Mouse (Mus musculus): ENCODE measurements around the gene Rnft1.
"Not testable (repeated sequence)": the region's sequence is repeated elsewhere in the genome, so short reads cannot be mapped to it uniquely, and the experiment has no call there.

Gene Rnft1

DNA sequence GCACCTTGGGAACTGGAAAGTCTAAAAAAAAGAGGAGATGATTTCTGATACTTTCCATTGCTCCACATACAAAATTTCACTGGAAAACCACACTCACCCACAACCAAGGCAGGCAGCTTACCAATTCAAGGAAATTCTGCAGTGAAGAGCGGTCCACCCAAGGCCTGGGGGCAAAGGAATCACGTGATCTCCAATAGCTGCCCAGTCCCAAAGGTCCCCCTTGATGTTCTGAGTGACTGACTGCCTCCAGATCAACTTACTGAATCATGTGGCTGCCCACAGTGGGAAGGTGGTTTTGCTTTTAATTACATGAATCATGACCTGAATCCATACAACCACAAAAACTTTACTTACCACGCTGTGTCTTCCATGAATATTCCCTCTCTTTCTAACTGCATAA is 32.8 kb downstream of the Rnft1 start:
- no peak for DNase-seq (ENCODE audit: low read depth, low spot score)

DNA sequence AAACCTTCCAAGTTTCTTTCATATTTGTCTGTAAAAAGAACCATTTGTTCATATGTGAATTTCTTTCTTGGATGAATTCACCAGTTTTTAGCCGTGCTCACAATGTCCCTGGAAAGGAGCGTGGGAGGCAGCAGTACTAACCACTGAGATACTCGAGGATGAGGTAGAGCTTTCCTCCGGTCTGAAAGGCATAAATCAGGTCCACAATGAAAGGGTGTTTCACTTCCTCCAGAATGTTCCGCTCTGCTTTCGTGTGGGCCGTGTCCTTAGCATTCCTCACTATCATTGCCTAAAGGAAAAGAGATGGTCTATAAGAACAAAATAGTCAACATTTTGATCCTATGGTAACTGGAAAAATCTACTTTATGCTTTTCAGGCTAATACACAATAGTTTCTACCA is 35.3 kb downstream of the Rnft1 start:
- no peak for DNase-seq (ENCODE audit: low read depth, low spot score)

DNA sequence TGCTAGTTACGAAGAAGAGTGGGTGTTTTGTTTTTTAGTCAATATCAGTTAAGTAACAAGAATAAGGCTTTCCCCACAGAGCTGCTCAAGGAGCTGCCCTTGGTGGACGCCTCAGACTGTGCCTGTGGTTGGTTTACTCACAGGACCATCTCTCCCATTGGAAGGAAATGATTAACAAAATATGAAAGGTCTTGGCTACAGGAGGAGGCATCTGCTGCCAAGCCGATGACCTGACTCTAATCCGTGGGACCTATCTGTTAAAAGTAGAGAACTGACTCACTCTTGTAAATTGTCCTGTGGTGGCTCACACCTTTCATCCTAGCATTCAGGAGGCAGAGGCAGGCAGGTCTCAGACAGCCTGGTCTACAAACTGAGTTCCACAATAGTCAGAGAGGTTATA is 43.1 kb downstream of the Rnft1 start:
- DNase-seq (ENCODE audit: low read depth, low spot score): no peak

DNA sequence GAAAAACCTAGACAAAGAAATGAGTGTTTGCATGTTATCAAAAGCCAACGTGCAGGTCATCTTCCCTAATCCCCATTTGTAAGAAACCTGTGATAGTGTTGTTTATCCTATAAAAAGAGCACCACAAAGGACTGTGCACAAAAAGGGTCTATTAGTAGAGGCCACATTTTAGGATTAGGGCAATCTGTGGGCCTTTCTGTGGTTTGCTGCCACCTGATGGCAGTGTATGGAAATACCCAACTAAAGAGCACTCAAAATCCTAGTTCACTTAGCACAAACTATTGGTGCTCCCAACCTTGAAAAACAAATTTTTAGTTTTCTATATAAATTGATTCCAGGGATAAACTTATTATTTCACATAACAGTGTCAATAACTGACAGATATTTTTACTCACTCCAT is 48.4 kb downstream of the Rnft1 start:
- no peak for DNase-seq (ENCODE audit: low read depth, low spot score)

DNA sequence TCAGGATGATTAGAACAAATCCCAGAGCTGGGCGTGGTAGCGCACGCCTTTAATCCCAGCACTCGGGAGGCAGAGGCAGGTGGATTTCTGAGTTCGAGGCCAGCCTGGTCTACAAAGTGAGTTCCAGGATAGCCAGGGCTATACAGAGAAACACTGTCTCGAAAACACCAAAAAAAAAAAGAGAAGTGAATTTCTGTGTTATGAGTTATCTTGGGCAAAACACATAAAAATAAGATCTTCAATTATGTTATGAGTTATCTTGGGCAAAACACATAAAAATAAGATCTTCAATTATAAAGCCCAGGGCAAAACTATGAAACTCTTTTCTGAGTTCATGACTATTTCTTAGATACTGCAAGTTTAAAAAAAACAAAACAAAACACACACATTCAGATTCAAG is 48.8 kb downstream of the Rnft1 start:
- DNase-seq (ENCODE audit: low read depth, low spot score): not testable (repeated sequence)

DNA sequence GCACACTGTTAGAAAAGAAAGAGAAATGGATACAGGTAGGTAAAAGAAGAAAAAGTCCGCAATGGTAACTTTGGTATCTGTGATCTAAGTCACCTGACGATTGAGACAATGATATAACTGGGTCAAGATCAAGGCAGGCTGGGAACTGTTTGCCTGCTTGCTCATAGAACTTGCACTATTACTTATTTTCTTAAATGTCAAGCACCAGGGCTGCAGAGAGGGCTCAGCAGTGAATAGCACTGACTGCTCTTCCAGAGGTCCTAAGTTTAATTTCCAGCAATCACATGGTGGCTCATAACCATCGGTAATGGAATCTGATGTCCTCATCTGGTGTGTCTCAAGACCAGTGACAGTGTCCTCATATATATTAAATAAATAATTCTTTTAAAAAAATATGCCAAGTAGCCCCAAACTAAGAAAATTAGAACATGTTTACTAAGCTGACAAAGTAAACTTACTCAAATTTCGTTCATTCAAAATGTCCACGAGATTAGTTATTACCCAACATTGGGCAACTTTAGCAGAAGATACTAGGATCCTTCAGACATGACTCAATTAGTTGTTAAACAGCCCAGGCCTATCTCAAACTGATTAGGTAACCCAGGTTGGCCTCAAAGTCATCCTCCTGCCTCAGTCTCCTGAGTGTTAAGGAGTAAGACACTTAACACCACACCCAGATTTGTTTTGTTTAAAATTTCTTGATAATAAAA is 49.9 kb downstream of the Rnft1 start:
- no peak for DNase-seq (ENCODE audit: low read depth, low spot score)

DNA sequence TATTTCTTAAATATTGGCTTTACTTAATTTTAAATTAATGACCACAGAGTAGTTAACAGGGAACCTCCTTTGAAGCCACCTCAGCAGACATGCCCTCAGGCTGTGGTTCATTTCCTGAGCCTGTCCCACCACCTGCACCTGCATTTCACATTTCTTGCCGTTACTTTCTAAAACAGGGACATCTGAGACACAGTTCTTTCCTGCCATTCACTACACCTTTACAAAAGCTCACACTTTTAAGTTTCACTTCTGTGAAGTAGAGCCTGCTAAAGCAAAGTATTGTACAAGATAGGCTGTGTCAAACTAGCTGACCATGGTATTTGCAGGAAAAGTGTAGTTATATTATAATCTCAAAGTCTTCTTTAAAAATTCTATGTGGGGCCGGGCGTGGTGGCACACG is 54.3 kb downstream of the Rnft1 start:
- no peak for DNase-seq (ENCODE audit: low read depth, low spot score)

DNA sequence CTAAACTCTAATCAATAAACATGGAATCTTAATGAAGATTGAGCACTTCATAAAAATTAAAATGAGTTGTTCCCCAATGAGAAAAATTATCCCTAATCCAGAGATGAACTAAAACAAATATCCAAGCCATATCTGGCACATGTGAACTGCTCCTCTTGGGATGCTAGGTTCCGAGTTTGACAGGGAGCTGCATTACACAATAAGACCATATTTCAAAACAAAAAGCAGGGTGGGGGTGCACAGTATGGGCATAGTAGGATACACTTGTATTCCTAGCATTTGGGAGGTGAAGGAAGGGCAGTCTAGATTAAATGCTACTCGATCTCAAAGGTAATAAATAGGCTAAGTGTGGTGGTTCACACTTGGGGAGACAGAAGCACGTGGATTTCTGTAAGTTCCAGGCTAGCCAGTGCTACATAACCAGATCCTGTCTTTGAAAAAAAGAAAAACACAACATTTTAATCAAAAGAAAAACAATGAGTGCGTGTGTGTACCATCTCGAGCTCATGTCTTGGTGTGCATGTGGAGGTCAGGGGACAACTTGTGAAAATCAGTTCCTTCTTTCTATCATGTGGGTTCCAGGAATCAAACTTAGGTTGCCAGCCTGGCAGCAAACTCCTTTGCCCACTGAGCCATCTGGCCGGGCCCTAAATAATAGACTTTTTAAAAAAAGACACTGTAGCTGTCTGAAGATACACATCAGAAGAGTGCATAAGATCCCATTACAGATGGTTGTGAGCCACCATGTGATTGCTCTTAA is 55.4 kb downstream of the Rnft1 start:
- DNase-seq (ENCODE audit: low read depth, low spot score): no peak

DNA sequence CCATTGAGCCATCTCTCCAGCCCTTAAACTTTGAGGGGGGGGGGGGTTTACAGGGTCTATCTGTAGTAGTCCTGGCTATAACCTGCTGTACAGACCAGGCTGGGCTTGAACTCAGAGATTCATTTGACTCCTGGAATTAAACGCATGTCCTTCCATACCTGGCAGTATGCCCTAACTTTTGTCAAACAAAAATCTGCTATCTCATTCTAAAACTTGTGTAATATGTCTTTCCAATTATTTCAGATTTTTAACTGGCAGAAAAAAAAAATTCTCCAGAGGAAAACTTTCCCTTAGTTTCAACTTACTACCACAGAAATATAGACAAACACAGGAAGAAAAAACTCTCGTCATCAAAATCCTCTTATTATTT is 56.0 kb downstream of the Rnft1 start:
- no peak for DNase-seq (ENCODE audit: low read depth, low spot score)

DNA sequence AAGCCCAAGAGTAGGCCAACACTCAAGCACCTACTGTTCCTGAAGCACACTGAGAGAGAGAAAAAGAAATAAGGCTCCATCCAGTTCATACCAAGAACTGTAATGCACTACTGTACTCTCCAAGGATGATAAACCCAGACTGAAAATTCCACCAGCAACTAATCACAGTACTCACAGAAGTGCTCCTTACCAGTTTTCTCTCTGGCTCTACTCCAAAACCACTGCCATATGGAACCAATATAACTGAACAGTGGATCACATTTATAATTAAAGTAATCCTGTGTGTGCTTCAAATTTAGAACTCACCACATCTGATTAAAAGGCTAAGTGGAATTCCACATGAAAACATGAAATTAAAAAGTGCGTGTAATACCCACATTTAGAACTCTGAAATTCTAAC is 58.4 kb downstream of the Rnft1 start:
- DNase-seq (ENCODE audit: low read depth, low spot score): no peak

DNA sequence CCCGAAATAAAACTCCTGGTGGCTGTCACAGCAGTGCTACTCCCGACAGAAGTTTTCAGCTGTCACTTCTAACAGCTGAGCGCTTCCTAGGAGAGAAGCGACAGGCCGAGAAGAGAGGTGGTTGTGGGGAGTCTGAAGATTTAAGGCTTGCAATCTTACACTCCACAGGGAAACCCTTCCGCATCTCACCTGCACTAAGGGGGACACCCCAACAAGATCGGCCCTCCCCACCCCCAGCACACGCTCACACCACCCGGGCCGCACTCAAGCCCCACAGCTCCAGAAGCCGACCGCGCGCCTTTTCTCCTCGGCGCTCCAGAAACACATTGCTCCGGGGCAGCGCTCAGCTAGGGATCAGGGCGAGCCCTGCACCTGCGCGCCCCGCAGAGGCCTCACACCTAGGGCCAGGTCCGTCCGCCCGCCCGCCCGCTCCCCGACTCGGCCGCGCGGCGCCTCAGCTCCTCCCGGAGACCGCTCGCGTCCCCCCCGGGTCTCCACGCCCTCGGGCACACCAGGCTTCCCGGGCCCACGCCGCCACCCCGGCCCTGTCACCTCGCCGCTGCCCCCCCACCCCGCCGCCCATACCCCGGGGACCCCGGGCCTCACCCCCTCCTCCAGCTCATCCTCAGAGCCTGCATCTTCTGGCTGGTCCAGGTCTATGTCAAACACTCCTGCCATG is 59.6 kb downstream of the Rnft1 start:
- no peak for DNase-seq (ENCODE audit: low read depth, low spot score)

DNA sequence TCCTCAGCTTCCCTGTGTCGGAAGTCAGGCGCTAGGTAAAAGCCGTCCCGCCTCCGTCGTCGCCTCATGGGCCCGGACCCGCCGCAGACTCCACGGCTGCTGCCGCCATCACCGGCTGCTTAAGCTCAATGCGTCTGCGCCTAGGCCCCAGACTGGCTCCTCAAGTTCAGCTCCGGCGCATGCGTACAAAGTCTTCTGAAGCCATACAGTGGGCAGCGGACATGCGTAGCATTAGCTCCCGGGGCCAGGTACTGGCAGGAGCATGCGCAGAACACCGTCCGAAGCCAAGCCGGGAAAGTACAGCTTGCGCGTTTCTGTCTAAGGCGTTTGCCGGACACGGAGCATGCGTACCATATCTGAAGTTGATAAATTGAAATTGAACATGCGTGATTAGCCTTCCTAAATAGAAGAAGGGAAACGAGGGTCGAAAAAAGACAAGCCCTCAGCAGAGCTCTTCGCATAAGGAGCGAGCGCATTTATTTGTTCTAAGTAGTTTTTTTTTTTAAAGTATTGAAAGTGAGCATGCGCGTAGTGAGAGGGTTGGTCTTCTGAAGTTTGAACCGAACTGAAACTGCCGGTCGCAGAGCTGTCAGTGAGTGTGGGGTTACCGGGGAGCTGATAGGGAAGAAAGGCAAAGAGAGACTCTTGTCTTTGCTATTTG is 60.3 kb downstream of the Rnft1 start, which contains the start of the genes Rps6kb1 and Tubd1:
Gene Rps6kb1 (minus strand): TSS at position 167 of the 661 bp plus-strand sequence.
Gene Tubd1 (plus strand): TSS at position 353 of the 661 bp plus-strand sequence.
- DNase-seq (ENCODE audit: low read depth, low spot score): peak; percentile 99

DNA sequence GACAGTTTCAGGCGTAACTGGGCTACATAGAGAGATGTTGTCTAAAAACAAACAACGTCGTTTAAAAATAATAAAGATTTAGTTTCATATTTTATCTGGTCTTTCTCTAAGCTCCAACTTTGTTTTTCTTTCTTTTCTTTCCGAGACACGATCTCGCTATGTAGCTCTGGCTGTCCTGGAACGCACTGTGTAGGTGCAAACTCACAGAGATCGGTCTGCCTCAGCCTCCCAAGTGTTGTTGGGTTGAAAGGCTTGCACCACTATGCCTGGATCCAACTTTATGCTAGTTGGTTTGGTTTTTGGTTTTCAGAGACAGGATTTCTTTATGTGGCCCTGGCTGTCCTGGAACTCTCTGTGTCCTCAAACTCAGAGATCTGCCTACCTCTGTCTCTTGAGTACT is 61.1 kb downstream of the Rnft1 start:
- DNase-seq (ENCODE audit: low read depth, low spot score): no peak

DNA sequence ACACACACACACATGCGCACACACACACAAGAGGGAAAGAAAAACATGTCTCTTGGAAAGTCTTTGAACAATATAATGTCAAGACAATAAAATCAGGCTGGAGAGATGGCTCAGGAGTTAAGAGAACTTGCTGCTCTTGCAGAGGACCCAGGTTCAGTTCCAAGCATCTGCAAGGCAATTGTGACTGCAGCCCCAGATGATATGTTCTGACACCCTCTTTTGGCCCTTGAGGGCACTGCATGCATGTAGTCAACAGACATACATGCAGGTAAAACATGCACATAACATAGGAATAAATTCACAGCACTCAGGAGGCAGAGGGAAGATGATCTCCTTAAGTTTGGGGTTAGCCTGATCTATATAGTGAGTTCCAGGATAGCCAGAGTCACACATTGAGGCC is 63.0 kb downstream of the Rnft1 start:
- DNase-seq (ENCODE audit: low read depth, low spot score): no peak

All from brain, embryonic 18.5 days (tissue).